Mouse (Mus musculus) urinary bladder, adult 18-20 months (tissue): Measurements from ENCODE around the gene Plscr1.

Experiments used
- DNase-seq, 2 experiments: peaks; one replicate each; pipeline ENCODE4 v3.0.0; 2022; ENCODE audit warnings: low spot score in 2 of 2, mixed read lengths in 2 of 2

Gene Plscr1

DNA sequence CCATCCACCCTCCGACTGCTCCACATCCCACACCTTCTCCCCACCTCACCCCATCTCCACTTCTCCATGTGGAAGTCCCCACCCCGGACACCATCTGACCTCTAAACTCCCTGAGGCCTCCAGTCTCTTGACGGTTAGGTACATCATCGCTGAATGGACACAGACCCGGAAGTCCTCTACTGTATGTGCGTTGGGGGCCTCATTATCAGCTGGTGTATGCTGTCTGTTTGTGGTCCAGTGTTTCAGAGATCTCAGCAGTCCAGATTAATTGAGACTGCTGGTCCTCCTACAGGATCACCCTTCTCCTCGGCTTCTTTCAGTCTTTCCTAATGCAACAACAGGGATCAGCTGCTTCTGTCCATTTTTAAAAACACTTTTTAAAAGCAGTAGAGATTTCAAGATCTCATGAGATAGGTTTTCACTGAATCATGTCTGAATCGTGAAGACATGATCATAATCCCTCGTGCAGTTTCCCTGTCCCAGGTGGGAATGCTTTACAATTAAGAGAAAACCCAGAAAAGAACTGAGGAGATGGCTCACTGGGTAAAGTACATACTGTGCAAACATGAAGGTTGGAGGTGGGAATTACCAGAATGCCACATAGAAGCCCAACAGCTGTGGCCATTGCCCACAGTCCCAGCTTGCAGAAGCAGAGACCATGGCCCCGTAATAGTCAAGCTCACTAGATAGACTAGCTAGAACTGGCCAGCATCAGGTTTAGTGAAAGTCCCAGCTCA, 4.2 kb downstream of the Plscr1 start:
- DNase-seq, result no peak

GRCm38 (mm10) chr9:92260481-92261159, 11.1 kb downstream of the Plscr1 start:
- peak in 1 of 2 experiments; percentile 12 for DNase-seq

- no peak for DNase-seq
Observed at GRCm38 (mm10) chr9:92265719-92266118, 16.2 kb downstream of the Plscr1 start.

- no peak for DNase-seq
Observed at GRCm38 (mm10) chr9:92266558-92267171, 17.1 kb downstream of the Plscr1 start.

DNA sequence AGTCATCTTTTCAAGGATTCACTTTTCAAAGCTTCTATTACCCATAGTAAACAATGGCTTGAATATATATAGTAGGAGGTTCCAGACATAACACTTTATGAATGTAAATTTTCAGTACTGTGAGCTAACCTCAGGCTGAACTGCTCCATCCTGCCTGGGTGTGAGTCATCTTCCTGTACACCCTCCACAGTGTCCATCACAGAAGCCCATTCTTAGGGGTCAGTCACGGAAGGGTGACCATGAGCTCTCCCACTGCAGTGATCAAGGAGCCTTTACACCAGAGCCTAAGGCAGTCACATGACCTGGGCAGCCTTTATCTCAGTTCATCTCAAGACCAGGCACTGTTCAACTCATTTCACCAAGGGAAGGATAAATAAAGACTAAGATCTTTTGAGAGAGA, 18.2 kb downstream of the Plscr1 start:
- no peak for DNase-seq

DNA sequence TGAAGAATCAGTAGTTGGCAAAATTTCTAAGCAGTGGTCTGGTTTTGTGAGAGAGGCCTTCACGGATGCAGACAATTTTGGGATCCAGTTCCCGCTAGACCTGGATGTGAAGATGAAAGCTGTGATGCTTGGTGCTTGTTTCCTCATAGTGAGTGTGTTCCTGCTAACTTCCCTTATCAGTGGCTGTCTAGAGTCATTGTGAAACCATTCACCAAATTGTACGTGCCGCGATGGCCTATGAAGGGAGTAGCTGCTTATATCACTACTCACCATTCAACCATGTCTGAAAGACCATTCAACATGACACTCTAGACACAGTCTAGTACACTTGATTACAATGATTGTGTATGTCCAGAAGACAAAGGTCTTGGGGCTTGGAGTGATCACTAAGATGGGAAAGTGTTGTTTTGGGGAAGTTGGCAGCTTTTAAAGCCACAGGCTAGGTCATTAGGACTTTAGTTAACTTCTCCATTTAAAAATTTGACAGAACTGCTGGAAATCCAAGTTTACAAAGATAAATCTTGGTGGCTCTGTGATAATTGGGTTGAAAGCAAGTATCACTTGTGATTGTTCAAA, 20.4 kb downstream of the Plscr1 start:
- DNase-seq, result no peak

DNA sequence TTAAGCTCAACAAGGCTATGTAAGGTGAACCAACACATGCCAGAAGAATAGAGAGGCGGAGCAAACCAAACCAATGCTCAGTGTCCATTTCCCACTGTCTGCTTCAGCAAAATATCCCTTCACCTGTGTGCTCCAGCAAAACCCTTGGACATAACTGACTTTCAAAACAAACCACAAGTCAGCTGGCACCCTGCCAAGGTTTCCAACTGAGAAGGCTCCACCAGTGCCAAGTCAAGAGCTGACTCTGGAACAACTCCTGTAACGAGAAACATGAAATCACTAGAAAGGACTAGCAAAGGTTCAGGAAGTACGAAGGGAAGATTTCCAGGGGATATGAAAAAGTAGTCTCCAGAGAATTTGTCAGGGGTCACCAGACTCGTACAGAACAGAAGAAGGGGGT, 21.4 kb downstream of the Plscr1 start:
- no peak for DNase-seq

DNA sequence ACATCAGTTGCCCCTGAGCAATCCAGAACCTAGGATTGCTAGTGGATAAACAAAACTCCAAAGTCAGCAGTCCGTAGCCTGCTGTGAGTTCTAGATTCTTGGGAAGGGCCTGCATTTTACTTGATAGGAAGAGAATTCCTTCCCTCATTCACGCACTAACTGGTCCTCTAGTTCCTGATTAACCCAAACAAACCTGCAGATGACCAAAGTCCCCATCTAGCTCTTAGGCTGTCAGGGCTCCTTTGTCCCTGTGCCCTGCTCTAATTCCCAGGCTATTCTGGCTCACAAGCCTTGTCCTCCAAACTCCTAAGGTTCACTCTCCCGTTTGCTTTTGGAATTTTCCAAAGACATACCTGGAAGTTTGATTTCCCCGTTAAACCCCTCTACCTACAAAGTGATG, 23.1 kb downstream of the Plscr1 start:
- DNase-seq, result no peak

DNA sequence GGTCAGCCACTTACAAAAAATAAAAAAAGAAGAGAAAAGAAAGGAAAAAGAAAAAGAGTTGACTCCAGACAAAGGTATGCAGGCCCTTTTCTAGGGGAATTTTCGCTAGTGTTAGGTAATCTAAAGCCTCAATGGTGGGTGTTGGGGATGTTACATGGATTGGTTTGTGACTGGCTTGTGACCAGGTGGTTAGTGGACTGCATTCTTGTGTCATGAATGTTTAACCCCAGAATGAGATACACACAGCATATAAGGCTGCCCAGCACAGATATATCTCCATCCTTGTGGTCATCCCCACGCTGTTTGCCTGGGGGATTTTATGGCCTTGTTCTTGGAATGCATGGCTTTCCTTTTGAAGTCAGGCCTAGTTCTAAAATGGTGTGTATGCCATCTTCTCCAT, 23.7 kb downstream of the Plscr1 start:
- DNase-seq, result no peak

DNA sequence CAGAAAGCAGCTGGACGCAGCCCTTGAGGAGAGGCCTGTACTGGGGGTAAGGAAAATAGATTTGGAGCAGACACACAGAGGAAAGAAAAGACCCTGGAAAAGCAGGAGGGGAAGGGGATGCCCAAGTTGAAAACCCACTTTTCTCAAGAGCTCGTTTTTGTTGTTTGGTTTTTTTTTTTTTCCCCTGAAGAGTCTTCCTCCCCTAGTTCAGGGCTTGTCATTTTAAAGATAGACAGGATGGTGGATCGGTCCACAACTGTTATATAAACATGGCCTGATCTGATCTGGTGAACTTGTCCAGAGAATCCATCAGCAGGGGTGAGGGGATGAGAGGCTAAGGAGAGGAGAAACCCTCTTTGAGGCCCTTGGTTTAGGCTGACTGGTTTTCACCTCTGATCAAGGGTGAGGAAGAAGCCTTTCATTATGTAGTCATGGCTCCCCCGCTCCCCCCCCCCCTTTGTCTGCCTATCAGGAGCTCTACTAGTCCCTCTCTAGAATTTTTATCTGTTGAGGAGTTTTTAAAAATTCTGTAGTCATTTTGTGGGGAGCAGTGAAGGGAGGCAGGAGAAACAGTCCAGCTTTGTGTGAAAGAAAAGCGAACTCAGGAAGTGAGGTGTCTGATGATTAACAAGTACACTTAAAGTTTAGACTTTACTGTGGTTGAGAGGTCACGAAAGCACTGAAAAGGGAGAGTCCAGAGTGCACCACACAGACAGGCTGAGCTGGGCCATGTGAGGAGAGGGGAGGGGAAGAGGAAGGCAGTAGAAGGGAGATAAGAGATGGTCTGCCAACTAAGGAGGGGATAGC, 24.6 kb downstream of the Plscr1 start:
- no peak for DNase-seq

DNA sequence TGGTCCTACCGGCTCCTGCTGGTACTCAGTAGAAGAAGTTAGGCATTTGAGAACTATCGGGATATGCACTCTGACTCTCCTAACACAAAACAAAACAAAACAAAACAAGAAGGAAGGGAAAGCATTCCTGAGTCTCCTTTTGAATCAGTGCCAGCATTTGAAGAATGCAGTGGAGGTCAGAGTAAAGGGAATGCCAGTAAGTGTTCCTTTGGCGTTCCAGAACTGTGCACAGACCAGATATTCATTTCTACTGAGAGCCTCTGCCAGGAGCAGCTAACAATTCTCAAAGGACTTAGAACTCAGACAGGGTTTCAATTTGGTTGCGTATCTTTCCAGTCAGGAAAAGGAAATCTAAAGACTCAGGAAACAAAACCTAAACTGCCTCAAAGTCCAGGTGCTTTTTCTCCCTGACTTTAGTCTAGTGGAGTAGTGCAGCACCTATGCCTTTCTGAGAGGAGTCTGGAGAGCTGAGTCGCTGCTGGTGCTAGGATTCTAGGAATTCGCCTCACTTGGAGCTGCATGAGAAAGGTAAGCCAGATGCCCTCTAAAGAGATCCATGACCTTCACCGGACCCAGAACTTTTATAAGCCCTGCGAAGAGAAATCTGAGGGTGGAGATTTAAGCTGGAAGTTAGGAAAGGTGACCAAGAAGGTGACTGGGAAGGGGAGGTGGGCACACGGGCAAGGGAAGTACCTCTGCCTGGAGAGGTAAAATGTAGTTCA, 26.1 kb downstream of the Plscr1 start, which contains the start of gene Plscr2:
TSS of gene Plscr2 (plus strand) at position 117 of the 722 bp plus-strand sequence.
- no peak for DNase-seq

DNA sequence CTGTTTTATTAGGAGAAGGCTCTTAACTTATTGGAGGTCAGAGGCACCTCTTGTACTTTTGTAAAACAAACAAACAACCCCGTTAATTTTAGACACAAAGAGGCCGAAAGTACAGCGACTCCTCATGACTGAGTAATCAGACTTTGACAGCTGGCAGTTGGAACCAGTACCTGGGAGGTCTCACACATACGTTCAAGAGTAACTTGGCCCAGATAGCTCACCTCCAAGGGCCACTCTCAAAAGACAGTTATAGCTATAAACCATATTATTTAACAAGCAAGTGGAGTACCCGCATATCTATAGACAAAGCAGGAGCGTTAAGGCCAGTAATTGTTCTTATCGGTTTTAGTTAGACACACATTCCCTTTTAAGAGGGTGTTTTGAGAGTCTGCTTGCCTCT, 26.8 kb downstream of the Plscr1 start:
- no peak for DNase-seq

DNA sequence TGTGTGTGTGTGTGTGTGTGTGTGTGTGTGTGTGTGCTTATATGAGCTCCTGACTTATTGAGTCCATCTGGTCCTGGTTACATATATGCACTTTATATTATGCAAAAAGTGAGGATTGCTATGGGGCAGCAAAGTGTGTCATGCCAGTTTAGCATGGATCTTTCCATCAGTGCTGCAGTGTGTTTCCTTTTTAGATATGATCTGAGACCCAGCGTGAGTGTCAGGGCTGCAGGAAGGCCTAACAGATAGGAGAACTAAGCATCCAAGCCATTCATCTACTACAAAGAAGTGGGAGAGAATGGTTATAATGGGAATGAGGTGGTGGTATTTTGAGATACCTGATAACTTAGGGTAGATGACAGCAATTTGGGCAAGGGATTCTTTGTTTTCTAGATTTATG, 30.5 kb downstream of the Plscr1 start:
- DNase-seq, result no peak

DNA sequence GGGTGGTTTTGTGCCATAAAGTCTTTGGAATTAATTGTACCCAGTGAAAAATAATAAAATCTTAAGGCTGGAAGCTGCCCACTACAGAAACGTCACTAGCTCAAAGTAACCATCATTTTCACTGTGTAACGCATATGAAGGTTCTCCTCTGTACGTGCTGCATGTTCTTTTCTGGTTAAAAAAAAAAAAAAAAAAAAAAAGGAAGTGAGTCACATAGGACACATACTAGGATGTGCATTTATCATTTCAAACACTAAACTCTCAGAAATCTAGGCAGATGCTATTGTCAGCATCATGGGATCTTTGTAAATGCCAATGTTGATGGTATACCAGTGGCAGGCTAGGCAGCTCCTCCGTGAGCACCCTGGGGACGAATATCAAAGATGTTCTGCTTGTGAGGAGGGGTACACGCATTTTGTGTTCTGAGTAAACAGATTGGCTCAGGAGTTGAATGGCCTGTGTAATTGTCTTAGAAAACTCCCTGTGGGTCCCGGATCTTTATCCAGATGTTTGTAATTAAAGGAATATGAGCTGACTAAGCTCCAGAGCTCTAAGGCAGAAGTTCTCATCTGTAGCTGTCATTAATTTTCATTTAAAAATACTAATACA, 33.1 kb downstream of the Plscr1 start:
- DNase-seq, result no peak

GRCm38 (mm10) chr9:92289675-92290074, 40.1 kb downstream of the Plscr1 start:
- DNase-seq, result no peak

DNA sequence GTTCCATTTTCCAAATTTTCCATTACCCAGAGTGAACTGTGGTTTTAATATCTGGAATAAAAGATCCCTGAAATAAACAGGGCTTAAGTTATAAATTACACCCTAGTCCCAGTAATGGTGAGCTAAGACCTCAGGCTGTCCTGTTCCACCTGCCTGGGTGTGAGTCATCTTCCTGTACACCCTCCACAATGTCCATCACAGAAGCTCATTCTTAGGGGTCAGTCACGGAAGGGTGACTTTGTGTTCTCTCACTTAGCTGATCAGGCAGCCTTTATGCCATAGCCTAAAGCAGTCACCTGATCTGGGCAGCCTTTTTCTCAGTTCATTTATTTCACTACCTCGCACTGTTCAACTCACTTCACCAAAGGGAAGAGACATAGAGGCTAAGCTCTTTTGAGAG, 42.6 kb downstream of the Plscr1 start:
- DNase-seq, result no peak

GRCm38 (mm10) chr9:92292922-92293321, 43.4 kb downstream of the Plscr1 start:
- no peak for DNase-seq

GRCm38 (mm10) chr9:92293560-92294548, 44.3 kb downstream of the Plscr1 start:
- DNase-seq, result no peak

DNA sequence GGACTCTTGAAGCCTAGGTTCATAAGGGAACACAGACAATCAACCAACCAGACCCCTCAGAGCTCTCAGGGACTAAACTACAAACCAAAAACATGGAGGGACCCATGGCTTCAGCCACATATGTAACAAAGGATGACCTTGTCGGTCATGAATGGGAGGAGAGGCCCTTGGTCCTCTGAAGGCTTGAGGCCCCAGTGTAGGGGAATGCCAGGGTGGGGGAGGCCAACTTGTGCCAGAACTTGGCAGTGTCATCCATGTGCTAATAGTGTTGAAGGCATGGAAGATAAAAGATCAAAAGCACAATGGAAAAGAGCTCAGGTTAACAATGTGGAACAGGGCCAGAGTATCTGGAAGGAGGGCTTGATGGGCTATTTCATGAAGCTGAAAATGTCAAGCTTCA, 48.7 kb downstream of the Plscr1 start:
- DNase-seq, result no peak
